Mouse (Mus musculus) liver, adult 2 months (tissue): ENCODE data around the gene Hcn3.

Source experiments
- CTCF ChIP-seq: fragments of 200-500 bp; IDR thresholded peaks from 2 replicates; pipeline ENCODE4 v1.5.1; 2011; ENCODE audit warnings: low read depth, low read length, control low read depth
- POLR2A ChIP-seq: fragments of 200-500 bp; IDR thresholded peaks from 2 replicates; pipeline ENCODE4 v1.6.1; 2011; ENCODE audit warnings: low read length, control low read depth; ENCODE audit not compliant: insufficient read depth; ENCODE audit errors: extremely low read depth

GRCm38 (mm10) chr3:89115522-89115921 is 44.5 kb downstream of the Hcn3 start:
- TF ChIP-seq CTCF (peak; percentile 48), POLR2A (no peak)
